Mouse (Mus musculus) embryo, embryonic 11 days (tissue): ENCODE data around the gene Txlna.
A peak's percentile ranks its signal among the peaks of the same experiment; 100 is the strongest.

Source experiments
- DNase-seq: peaks from one replicate; pipeline ENCODE4 v3.0.0-alpha.2; 2015

Txlna gene

GRCm38 (mm10) chr4:129585773-129586172, 55.1 kb downstream of the Txlna start:
- DNase-seq: no peak

GRCm38 (mm10) chr4:129584884-129585608, 55.8 kb downstream of the Txlna start:
- peak; percentile 90 for DNase-seq

- DNase-seq: peak; percentile 30
These were observed 56.5 kb downstream of the Txlna start for GRCm38 (mm10) chr4:129584370-129584769.

GRCm38 (mm10) chr4:129582251-129582650, 58.6 kb downstream of the Txlna start:
- DNase-seq: no peak

GRCm38 (mm10) chr4:129580347-129580746, 60.5 kb downstream of the Txlna start:
- DNase-seq: no peak

DNA sequence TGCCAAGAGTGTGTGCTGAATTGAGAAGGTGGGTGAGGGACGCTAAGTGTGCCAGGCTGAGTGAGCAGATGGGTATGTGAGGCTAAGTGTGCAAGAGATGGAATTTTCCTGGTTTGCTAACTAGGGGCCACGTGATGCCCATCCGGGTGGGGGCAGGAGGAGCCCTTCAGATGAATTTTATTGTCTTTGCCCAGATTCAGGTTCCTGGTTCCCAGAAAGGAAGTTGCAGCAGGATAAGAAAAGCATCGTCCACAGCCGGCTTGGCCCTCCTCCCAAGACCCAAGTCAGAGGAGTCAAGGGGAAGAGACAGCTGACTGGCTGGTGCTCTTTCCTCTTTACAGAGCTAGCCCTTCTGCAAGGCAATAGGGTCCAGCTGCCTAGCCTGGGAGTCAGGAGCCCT, 62.4 kb downstream of the Txlna start, which contains the start of gene Fam167b:
Gene Fam167b (minus strand): TSS at position 84 of the 400 bp plus-strand sequence.
- no peak for DNase-seq

DNA sequence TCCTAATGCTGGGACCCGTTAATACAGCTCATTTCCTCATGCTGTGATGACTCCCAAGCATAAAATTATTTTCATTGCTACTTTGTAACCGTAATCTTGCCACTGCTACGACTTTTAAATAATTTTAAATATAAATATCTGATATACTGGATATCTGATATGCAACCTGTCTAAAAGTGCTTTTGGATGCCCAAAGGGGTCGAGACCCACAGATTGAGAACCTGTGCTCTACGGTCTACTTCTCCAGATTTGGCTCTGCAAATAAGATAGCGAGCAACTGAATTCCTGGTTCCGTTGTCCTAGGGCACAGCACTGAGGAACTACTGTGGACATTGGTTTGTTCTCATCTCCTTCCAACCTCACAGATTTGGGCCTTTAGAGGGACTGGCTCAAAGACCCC, 63.2 kb downstream of the Txlna start:
- no peak for DNase-seq

DNA sequence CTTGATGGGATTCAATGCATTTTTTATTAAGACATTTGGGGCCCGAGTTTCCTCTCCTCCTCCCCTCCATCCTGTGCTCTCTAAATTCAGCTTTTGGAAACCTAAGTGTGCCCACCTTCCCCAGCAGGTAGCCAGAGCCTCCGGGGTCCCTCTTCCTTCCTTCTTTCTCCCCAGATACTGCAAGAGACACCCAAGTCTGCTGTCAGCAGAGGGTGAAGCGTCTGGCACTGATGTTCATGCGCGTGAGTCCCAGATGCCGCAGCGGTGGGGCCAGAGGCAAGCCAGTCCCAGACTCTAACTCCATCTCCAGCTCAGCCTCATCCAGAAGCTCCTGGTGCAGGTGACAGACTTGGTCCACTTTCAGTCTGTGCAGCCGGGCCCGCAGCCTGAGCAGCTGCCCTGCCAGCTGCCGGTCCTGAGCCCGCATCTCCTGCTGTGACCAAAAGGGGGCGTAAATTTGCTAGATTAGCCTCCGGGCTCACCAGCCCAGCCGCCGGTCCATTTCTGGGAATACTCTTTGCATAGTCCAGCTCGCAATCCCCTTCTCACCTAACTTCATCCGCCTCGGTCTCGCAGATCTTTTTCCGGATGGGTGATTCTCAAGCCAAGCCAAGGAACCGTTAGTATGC, 63.9 kb downstream of the Txlna start:
- DNase-seq: peak; percentile 86
